Mouse (Mus musculus) forebrain, embryonic 13.5 days (tissue): ENCODE data around the gene Nanos3. TPM values are rescaled to one million over a fixed set of nuclear protein-coding genes. Genes with fewer than 3 reads are reported as not detected.

Experiments used
- ATAC-seq: fragments of 200-750 bp; cut with Nextera tagmentation; 2 replicates; pipeline ENCODE4 v1.8.0; 2017
- H3K27ac ChIP-seq: fragments of 300-500 bp; sonication (generic); 2 replicates; pipeline ENCODE4 v1.5.1; 2015; ENCODE audit warnings: inconsistent platforms, mild to moderate bottlenecking, moderate library complexity
- H3K27me3 ChIP-seq: fragments of 300-500 bp; sonication (generic); 2 replicates; pipeline ENCODE4 v1.6.1; 2015; ENCODE audit warnings: mild to moderate bottlenecking, inconsistent platforms
- H3K36me3 ChIP-seq: fragments of 300-500 bp; sonication (generic); 2 replicates; pipeline ENCODE4 v1.6.1; 2015; ENCODE audit warnings: mild to moderate bottlenecking, inconsistent platforms; ENCODE audit not compliant: poor library complexity, severe bottlenecking
- H3K4me1 ChIP-seq: fragments of 300-500 bp; sonication (generic); 2 replicates; pipeline ENCODE4 v1.6.1; 2015; ENCODE audit warnings: inconsistent platforms
- H3K4me2 ChIP-seq: fragments of 300-500 bp; sonication (generic); 2 replicates; pipeline ENCODE4 v1.6.1; 2015; ENCODE audit warnings: inconsistent platforms, mild to moderate bottlenecking, moderate library complexity
- H3K4me3 ChIP-seq: fragments of 300-500 bp; sonication (generic); 2 replicates; pipeline ENCODE4 v1.5.1; 2015; ENCODE audit warnings: mild to moderate bottlenecking, inconsistent platforms
- H3K9ac ChIP-seq: fragments of 300-500 bp; sonication (generic); 2 replicates; pipeline ENCODE4 v1.6.1; 2015; ENCODE audit warnings: mild to moderate bottlenecking, inconsistent platforms
- H3K9me3 ChIP-seq: fragments of 300-500 bp; sonication (generic); replicated peaks from 2 replicates; pipeline ENCODE4 v1.6.1; 2016; ENCODE audit warnings: inconsistent platforms
- WGBS: fragments of 180-500 bp; shearing (Covaris S2); methylation state at CpG from one replicate; pipeline ENCODE4 v1.1.7; 2015; 5-methylcytosine and 5-hydroxymethylcytosine counted together
- microRNA counts: library from miRNA; unstranded; fragments of <30 nt; microRNA quantifications from one replicate; lab custom pipeline; 2016
- microRNA-seq: library from miRNA; unstranded; fragments of <30 nt; microRNA quantifications from one replicate; pipeline ENCODE4, GENCODE M21; 2016
- polyA plus RNA-seq: library from polyadenylated mRNA; unstranded; fragments of >200 nt; fragmentation: Nextera tagmentation; extraction: Ambion mirVana; gene quantifications from 2 replicates; pipeline ENCODE4 v1.2.1, GENCODE M21; 2015

Nanos3 gene
- polyA plus RNA-seq, 1 experiment from 2014 or later: 6.5 TPM

DNA sequence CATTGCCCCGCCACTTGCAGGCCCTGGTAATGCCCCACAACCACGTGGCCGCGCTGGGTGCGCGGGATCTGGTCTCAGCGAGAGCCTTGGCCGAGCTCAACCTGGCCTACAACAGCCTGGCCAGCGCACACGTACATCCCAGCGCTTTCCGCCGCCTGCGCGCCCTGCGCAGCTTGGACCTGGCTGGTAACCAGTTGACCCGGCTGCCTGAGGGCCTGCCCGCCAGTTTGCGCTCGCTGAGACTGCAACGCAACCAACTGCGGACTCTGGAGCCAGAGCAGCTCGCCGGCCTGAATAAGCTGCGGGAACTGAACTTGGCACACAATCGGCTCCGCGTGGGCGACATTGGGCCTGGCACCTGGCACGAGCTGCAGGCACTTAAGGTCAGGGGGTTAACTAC is 54.2 kb downstream of the Nanos3 start:
- Histone ChIP-seq H3K4me3 (no peak overlapping the region), H3K9me3 (no peaks in the 10 kb centered on the region), H3K4me1 (peaks cover 5% of the 10 kb centered on the region; the same call in 1 of the 2 replicates), H3K27me3 (no peaks in the 10 kb centered on the region), H3K27ac (no peak overlapping the region), H3K9ac (peak overlapping the region; percentile 34; the same call in 1 of the 2 replicates), H3K4me2 (no peak overlapping the region), H3K36me3 (peaks cover 45% of the 10 kb centered on the region)
- ATAC-seq: no peak
- 46% methylated on average over 30 of the region's 30 CpGs for WGBS

DNA sequence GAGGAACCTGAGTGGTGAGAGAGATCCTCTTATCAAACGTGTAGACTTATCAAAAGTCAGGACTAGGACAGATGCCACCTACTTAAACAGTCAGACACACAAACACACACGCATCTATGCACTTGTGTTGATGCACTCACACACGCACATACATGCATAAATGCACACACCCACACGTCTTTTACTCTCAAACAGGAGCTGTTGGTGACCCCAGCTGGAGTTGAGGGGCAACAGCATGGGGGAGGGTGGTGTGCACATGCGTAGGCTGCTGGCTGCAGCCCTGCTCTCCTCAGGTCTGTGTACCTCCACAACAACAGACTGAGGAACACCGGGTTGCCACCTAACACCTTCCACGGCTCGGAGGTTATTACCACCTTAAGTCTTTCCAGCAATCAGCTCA is 56.7 kb downstream of the Nanos3 start:
- H3K27ac ChIP-seq: no peak overlapping the region
- 68% methylated on average over 8 of the region's 8 CpGs for WGBS
- H3K9ac ChIP-seq: no peak overlapping the region
- no peak overlapping the region for H3K4me3 ChIP-seq
- peaks cover 20% of the 10 kb centered on the region for H3K36me3 ChIP-seq
- no peak overlapping the region for H3K4me2 ChIP-seq
- ATAC-seq: no peak
- H3K9me3 ChIP-seq: no peaks in the 10 kb centered on the region
- peaks cover 5% of the 10 kb centered on the region; the same call in 1 of the 2 replicates for H3K4me1 ChIP-seq
- H3K27me3 ChIP-seq: no peaks in the 10 kb centered on the region

- Histone ChIP-seq H3K9me3 (no peaks in the 10 kb centered on the region), H3K4me1 (peaks cover 5% of the 10 kb centered on the region; the same call in 1 of the 2 replicates), H3K36me3 (peaks cover 10% of the 10 kb centered on the region), H3K9ac (no peak overlapping the region), H3K27me3 (no peaks in the 10 kb centered on the region), H3K4me2 (no peak overlapping the region), H3K27ac (no peak overlapping the region), H3K4me3 (no peak overlapping the region)
- ATAC-seq: no peak
- 71% methylated on average over 17 of the region's 17 CpGs for WGBS
These were observed 57.7 kb downstream of the Nanos3 start for GRCm38 (mm10) chr8:84127202-84127901.

DNA sequence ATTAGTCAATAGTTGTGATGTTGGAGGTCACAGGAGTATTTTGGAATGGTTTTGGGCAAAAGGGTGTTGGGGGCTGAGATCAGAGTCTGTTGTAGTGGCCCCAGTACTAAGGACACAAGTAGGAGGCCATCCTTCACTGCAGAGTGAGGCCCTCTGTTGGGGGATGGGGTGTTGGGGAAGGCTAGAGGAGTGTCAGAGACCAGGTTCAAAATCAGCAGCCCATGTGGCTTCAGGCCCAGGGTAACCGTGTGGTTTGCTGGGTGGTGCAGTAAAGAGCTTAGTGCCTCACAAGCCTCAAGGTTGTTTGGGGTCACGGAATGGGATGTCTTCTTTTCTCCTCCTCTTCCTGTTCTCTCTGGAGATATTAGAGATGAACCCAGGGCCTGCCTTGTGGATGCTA is 58.3 kb downstream of the Nanos3 start:
- Histone ChIP-seq H3K4me1 (peaks cover 5% of the 10 kb centered on the region; the same call in 1 of the 2 replicates), H3K27me3 (no peaks in the 10 kb centered on the region), H3K9me3 (no peaks in the 10 kb centered on the region), H3K9ac (no peak overlapping the region), H3K27ac (no peak overlapping the region), H3K4me2 (no peak overlapping the region), H3K36me3 (peaks cover 4% of the 10 kb centered on the region), H3K4me3 (no peak overlapping the region)
- whole genome bisulfite sequencing: 67% methylated on average over 2 of the region's 2 CpGs
- ATAC-seq: no peak

- H3K4me3 ChIP-seq: no peak within 1 kb of the TSS
These were observed 59.4 kb downstream of the Nanos3 start, which contains the start of gene Podnl1 for GRCm38 (mm10) chr8:84125656-84126055. Podnl1 (plus strand) TSS chr8:84125989.

More at GRCm38 (mm10) chr8:84125656-84126055, 59.4 kb downstream of the Nanos3 start, which contains the start of gene Podnl1:
- Histone ChIP-seq H3K9me3 (no peaks in the 10 kb centered on the region), H3K4me1 (peaks cover 3% of the 10 kb centered on the region; the same call in 1 of the 2 replicates), H3K36me3 (no peaks in the 10 kb centered on the region), H3K9ac (no peak within 1 kb of the TSS), H3K27ac (no peak within 1 kb of the TSS), H3K27me3 (no peaks in the 10 kb centered on the region), H3K4me2 (no peak within 1 kb of the TSS)
- 63% methylated on average over 9 of the region's 9 CpGs for WGBS
- no peak for ATAC-seq

MicroRNAs within 50 kb of the gene (microRNA counts, 519-probe panel; counts per million panel counts)
- microRNA mmu-miR-181c (lab: Ali Mortazavi, UCI) (3,482 counts per million, percentile 72 among the panel's probes with 10 or more counts), microRNA mmu-miR-23a (lab: Ali Mortazavi, UCI) (4,322 counts per million, percentile 82 among the panel's probes with 10 or more counts), microRNA mmu-miR-27a (lab: Ali Mortazavi, UCI) (4,676 counts per million, percentile 87 among the panel's probes with 10 or more counts)

Small RNA genes lying within 50 kb of the gene (microRNA-seq; reads per million reads assigned to microRNA genes)
- gene Gm25110 (not detected), gene Mir181c (15,888 reads per million, percentile 97 among the genes with 10 or more reads in this experiment), gene Mir181d (8,189 reads per million, percentile 95 among the genes with 10 or more reads in this experiment), gene Mir23a (5,646 reads per million, percentile 91 among the genes with 10 or more reads in this experiment), gene Mir24-2 (not detected), gene Mir27a (99.5 reads per million, percentile 51 among the genes with 10 or more reads in this experiment), gene Mir3074-2 (not detected)

Other genes with a start within 250 kb of the Nanos3 start
- gene Gm10644, start 230.0 kb downstream of the Nanos3 start, polyA plus RNA-seq: 0.67 and 0.98 TPM in 2 replicates
- gene Asf1b, start 229.7 kb downstream of the Nanos3 start, polyA plus RNA-seq: 44.0 and 44.9 TPM in 2 replicates
- gene Prkaca, start 212.2 kb downstream of the Nanos3 start, polyA plus RNA-seq: 146 and 148 TPM in 2 replicates
- 9.5 and 10.2 TPM in 2 replicates for gene Samd1, start 187.5 kb downstream of the Nanos3 start, polyA plus RNA-seq
- gene 1700067K01Rik, start 183.7 kb downstream of the Nanos3 start, polyA plus RNA-seq: 1.00 and 1.2 TPM in 2 replicates
- gene 2210011C24Rik, start 173.0 kb downstream of the Nanos3 start, polyA plus RNA-seq: 0.37 TPM in 1 of 2 replicates, not detected in the other
- gene Palm3, start 163.7 kb downstream of the Nanos3 start, polyA plus RNA-seq: 1.9 and 2.1 TPM in 2 replicates
- gene Il27ra, start 142.6 kb downstream of the Nanos3 start, polyA plus RNA-seq: 0.23 and 0.29 TPM in 2 replicates
- not detected in 2 replicates for gene Rln3, start 140.2 kb downstream of the Nanos3 start, polyA plus RNA-seq
- gene Gm10643, start 120.1 kb downstream of the Nanos3 start, polyA plus RNA-seq: 1.1 and 1.5 TPM in 2 replicates
- gene Rfx1, start 118.4 kb downstream of the Nanos3 start, polyA plus RNA-seq: 6.7 and 8.3 TPM in 2 replicates
- gene Dcaf15, start 80.4 kb downstream of the Nanos3 start, polyA plus RNA-seq: 17.0 and 19.2 TPM in 2 replicates
- gene Podnl1, start 59.2 kb downstream of the Nanos3 start, polyA plus RNA-seq: 0.24 and 0.27 TPM in 2 replicates
- gene Cc2d1a, start 37.3 kb downstream of the Nanos3 start, polyA plus RNA-seq: 18.6 and 24.1 TPM in 2 replicates
- gene 4930432K21Rik, start 37.2 kb downstream of the Nanos3 start, polyA plus RNA-seq: 2.2 and 2.3 TPM in 2 replicates
- 43.1 and 44.0 TPM in 2 replicates for gene Zswim4, start 51.8 kb upstream of the Nanos3 start, polyA plus RNA-seq
- gene D8Ertd738e, start 64.5 kb upstream of the Nanos3 start, polyA plus RNA-seq: 294 and 310 TPM in 2 replicates
- 57.3 and 64.1 TPM in 2 replicates for gene Mri1, start 72.1 kb upstream of the Nanos3 start, polyA plus RNA-seq
- gene Ccdc130, start 85.2 kb upstream of the Nanos3 start, polyA plus RNA-seq: 26.8 and 28.9 TPM in 2 replicates
- 9.7 and 9.8 TPM in 2 replicates for gene Cacna1a, start 203.2 kb upstream of the Nanos3 start, polyA plus RNA-seq